Mouse (Mus musculus): ENCODE results near the gene Ly6g6d. TPM values are rescaled to one million over a fixed set of nuclear protein-coding genes. Genes with fewer than 3 reads are reported as not detected.

Gene Ly6g6d
- polyA plus RNA-seq, 1 experiment from 2014 or later, result 1.8 TPM

- H3K4me1 ChIP-seq, result peaks cover 11% of the 10 kb centered on the region
- no peak within 1 kb of the TSS for H3K27ac ChIP-seq
- H3K27me3 ChIP-seq (ENCODE audit: poor library complexity, severe bottlenecking), result no peaks in the 10 kb centered on the region
- no peak for DNase-seq (ENCODE audit: extremely low spot score, low spot score)
- H3K9me3 ChIP-seq, result no peaks in the 10 kb centered on the region
- 91% methylated on average over 6 of the region's 6 CpGs for WGBS
- H3K4me3 ChIP-seq, result no peak within 1 kb of the TSS
- H3K36me3 ChIP-seq (replicated peaks), result peaks cover 7% of the 10 kb centered on the region
Measured at GRCm38 (mm10) chr17:35108097-35108496, 30.2 kb upstream of the Ly6g6d start, which contains the start of gene Ly6g5c. Gene Ly6g5c (plus strand): TSS chr17:35108279.

- WGBS, result 81% methylated on average over 3 of the region's 3 CpGs
- H3K27ac ChIP-seq, result peak overlapping the region; percentile 82
- no peaks in the 10 kb centered on the region for H3K9me3 ChIP-seq
- peak overlapping the region; percentile 28; the same call in 1 of the 2 replicates for H3K4me3 ChIP-seq
- H3K36me3 ChIP-seq (replicated peaks), result peaks cover 23% of the 10 kb centered on the region
- H3K4me1 ChIP-seq, result peaks cover 11% of the 10 kb centered on the region
- no peaks in the 10 kb centered on the region for H3K27me3 ChIP-seq (ENCODE audit: poor library complexity, severe bottlenecking)
- DNase-seq (ENCODE audit: extremely low spot score, low spot score), result no peak
Measured at GRCm38 (mm10) chr17:35106522-35106921, 28.7 kb upstream of the Ly6g6d start.

- Histone ChIP-seq H3K27ac (peak overlapping the region; percentile 82), H3K9me3 (no peaks in the 10 kb centered on the region), H3K4me3 (peak overlapping the region; percentile 28), H3K27me3 (ENCODE audit: poor library complexity, severe bottlenecking) (no peaks in the 10 kb centered on the region), H3K4me1 (peaks cover 11% of the 10 kb centered on the region), H3K36me3 (replicated peaks) (peaks cover 30% of the 10 kb centered on the region)
- DNase-seq (ENCODE audit: extremely low spot score, low spot score), result peak; percentile 21
- 27% methylated on average over 13 of the region's 13 CpGs for whole genome bisulfite sequencing
Measured at GRCm38 (mm10) chr17:35105740-35106389, 28.0 kb upstream of the Ly6g6d start.

- Histone ChIP-seq H3K4me1 (peaks cover 11% of the 10 kb centered on the region), H3K9me3 (no peaks in the 10 kb centered on the region), H3K27me3 (ENCODE audit: poor library complexity, severe bottlenecking) (no peaks in the 10 kb centered on the region), H3K4me3 (no peak overlapping the region), H3K27ac (no peak overlapping the region), H3K36me3 (replicated peaks) (peaks cover 41% of the 10 kb centered on the region)
- 81% methylated on average over 6 of the region's 6 CpGs for WGBS
- DNase-seq (ENCODE audit: extremely low spot score, low spot score), result no peak
Measured at GRCm38 (mm10) chr17:35104754-35105153, 26.9 kb upstream of the Ly6g6d start.

- H3K27me3 ChIP-seq (ENCODE audit: poor library complexity, severe bottlenecking), result no peaks in the 10 kb centered on the region
- peaks cover 47% of the 10 kb centered on the region for H3K36me3 ChIP-seq (replicated peaks)
- H3K27ac ChIP-seq, result no peak overlapping the region
- H3K4me3 ChIP-seq, result no peak overlapping the region
- no peak for DNase-seq (ENCODE audit: extremely low spot score, low spot score)
- WGBS, result 91% methylated on average over 7 of the region's 7 CpGs
- H3K4me1 ChIP-seq, result peaks cover 11% of the 10 kb centered on the region
- no peaks in the 10 kb centered on the region for H3K9me3 ChIP-seq
Measured at GRCm38 (mm10) chr17:35104079-35104478, 26.2 kb upstream of the Ly6g6d start.

GRCm38 (mm10) chr17:35103221-35103690 is 25.4 kb upstream of the Ly6g6d start:
- peaks cover 11% of the 10 kb centered on the region for H3K4me1 ChIP-seq
- H3K9me3 ChIP-seq, result no peaks in the 10 kb centered on the region
- H3K27me3 ChIP-seq (ENCODE audit: poor library complexity, severe bottlenecking), result no peaks in the 10 kb centered on the region
- no peak overlapping the region for H3K27ac ChIP-seq
- DNase-seq (ENCODE audit: extremely low spot score, low spot score), result no peak
- 0 out of 2 replicates have a peak overlapping the region, but pooled peaks have one; percentile 15 for H3K4me3 ChIP-seq
- WGBS, result 79% methylated on average over 6 of the region's 6 CpGs
- H3K36me3 ChIP-seq (replicated peaks), result peaks cover 56% of the 10 kb centered on the region

GRCm38 (mm10) chr17:35102299-35102698 is 24.4 kb upstream of the Ly6g6d start:
- DNase-seq (ENCODE audit: extremely low spot score, low spot score), result no peak
- WGBS, result 90% methylated on average over 7 of the region's 8 CpGs
- H3K36me3 ChIP-seq (replicated peaks), result peaks cover 64% of the 10 kb centered on the region

GRCm38 (mm10) chr17:35101161-35101560 is 23.3 kb upstream of the Ly6g6d start:
- Histone ChIP-seq H3K36me3 (replicated peaks) (peaks cover 75% of the 10 kb centered on the region), H3K27me3 (ENCODE audit: poor library complexity, severe bottlenecking) (no peaks in the 10 kb centered on the region), H3K9me3 (no peaks in the 10 kb centered on the region), H3K4me3 (no peak overlapping the region), H3K4me1 (peaks cover 8% of the 10 kb centered on the region), H3K27ac (no peak overlapping the region)
- WGBS, result 88% methylated on average over 11 of the region's 11 CpGs
- DNase-seq (ENCODE audit: extremely low spot score, low spot score), result no peak

More at GRCm38 (mm10) chr17:35102299-35102698, 24.4 kb upstream of the Ly6g6d start:
- Histone ChIP-seq H3K27ac (no peak overlapping the region), H3K4me3 (no peak overlapping the region), H3K9me3 (no peaks in the 10 kb centered on the region), H3K27me3 (ENCODE audit: poor library complexity, severe bottlenecking) (no peaks in the 10 kb centered on the region), H3K4me1 (peaks cover 11% of the 10 kb centered on the region)

- Histone ChIP-seq H3K4me3 (no peak overlapping the region; the same call in 1 of the 2 replicates), H3K9me3 (no peaks in the 10 kb centered on the region), H3K27ac (no peak overlapping the region), H3K4me1 (no peaks in the 10 kb centered on the region; the same call in 1 of the 2 replicates), H3K36me3 (replicated peaks) (peaks cover 83% of the 10 kb centered on the region), H3K27me3 (ENCODE audit: poor library complexity, severe bottlenecking) (no peaks in the 10 kb centered on the region)
- WGBS, result 77% methylated on average over 10 of the region's 10 CpGs
- no peak for DNase-seq (ENCODE audit: extremely low spot score, low spot score)
Measured at GRCm38 (mm10) chr17:35100196-35100765, 22.4 kb upstream of the Ly6g6d start.

GRCm38 (mm10) chr17:35097164-35097655 is 19.3 kb upstream of the Ly6g6d start:
- Histone ChIP-seq H3K4me1 (no peaks in the 10 kb centered on the region), H3K27ac (no peak overlapping the region), H3K27me3 (ENCODE audit: poor library complexity, severe bottlenecking) (no peaks in the 10 kb centered on the region), H3K4me3 (no peak overlapping the region), H3K9me3 (no peaks in the 10 kb centered on the region), H3K36me3 (replicated peaks) (peaks cover 98% of the 10 kb centered on the region)
- no peak for DNase-seq (ENCODE audit: extremely low spot score, low spot score)
- WGBS, result 81% methylated on average over 12 of the region's 12 CpGs

- Histone ChIP-seq H3K4me1 (no peaks in the 10 kb centered on the region), H3K27me3 (ENCODE audit: poor library complexity, severe bottlenecking) (no peaks in the 10 kb centered on the region), H3K27ac (no peak overlapping the region), H3K9me3 (no peaks in the 10 kb centered on the region), H3K36me3 (replicated peaks) (peaks cover 98% of the 10 kb centered on the region), H3K4me3 (no peak overlapping the region)
- WGBS, result 85% methylated on average over 12 of the region's 12 CpGs
- DNase-seq (ENCODE audit: extremely low spot score, low spot score), result no peak
Measured at GRCm38 (mm10) chr17:35096597-35096996, 18.7 kb upstream of the Ly6g6d start.

- DNase-seq (ENCODE audit: extremely low spot score, low spot score), result no peak
- WGBS, result 95% methylated on average over 15 of the region's 15 CpGs
Measured at GRCm38 (mm10) chr17:35094475-35095365, 16.9 kb upstream of the Ly6g6d start.

More at GRCm38 (mm10) chr17:35094475-35095365, 16.9 kb upstream of the Ly6g6d start:
- Histone ChIP-seq H3K9me3 (no peaks in the 10 kb centered on the region), H3K4me1 (peaks cover 14% of the 10 kb centered on the region), H3K27me3 (ENCODE audit: poor library complexity, severe bottlenecking) (no peaks in the 10 kb centered on the region), H3K4me3 (no peak overlapping the region), H3K27ac (no peak overlapping the region), H3K36me3 (replicated peaks) (peaks cover 90% of the 10 kb centered on the region)
